Mouse (Mus musculus) skeletal muscle tissue, postnatal 0 days (tissue): Measurements from ENCODE around the gene Clec11a. TPM values are rescaled to one million over a fixed set of nuclear protein-coding genes. Genes with fewer than 3 reads are reported as not detected.

Experiments used
- polyA plus RNA-seq: library from polyadenylated mRNA; unstranded; fragments of >200 nt; fragmentation: Nextera tagmentation; extraction: Ambion mirVana; gene quantifications from 2 replicates; pipeline ENCODE4 v1.2.1, GENCODE M21; 2015

The Clec11a gene
- polyA plus RNA-seq = 1.5 and 3.3 TPM in 2 replicates

GRCm38 (mm10) chr7:44306516-44307240 lies at the start of gene Clec11a:
TSS of gene Clec11a (minus strand) at chr7:44306902.

DNA sequence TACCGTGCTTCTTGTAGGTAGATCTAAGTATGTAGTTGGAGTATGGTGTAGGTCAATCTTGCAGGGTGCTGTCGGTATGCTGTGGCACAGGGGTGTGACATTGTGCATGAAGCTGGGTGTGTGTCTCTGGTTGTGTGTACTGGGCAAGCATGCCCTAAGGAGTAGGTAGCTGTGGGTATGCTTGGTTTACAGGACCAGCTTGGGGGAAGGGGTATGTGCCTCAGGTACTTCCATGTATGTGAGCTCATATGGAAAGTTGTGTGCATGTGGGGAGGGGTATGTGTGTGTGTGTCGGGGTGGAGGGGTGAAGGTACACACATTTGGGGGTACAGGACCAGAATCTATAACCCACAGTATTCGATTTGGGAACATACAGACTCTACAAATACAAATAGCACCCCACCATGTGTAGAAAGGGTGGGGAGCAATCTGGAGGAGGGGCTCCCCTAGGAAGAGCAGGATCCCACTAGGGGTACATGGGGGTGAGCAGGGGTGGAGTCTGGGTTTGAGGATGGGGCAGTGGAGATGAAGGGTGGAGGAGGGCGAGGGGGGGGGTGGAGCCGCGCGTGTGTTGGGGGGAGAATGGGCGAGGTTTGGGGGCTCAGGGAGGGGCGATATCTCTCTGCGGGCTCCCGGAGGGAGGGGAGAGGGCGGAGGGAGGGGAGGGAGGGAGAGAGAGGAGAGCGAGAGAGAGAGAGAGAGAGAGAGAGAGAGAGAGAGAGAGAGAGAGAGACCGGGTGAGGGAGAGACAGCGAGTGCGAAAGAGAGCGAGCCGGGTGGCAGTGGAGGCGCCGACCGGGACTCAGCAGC lies 3.0 kb upstream of the Clec11a start, which contains the start of gene Shank1:
Gene Shank1, plus strand, starts transcription at position 779 of the 810 bp plus-strand sequence.

DNA sequence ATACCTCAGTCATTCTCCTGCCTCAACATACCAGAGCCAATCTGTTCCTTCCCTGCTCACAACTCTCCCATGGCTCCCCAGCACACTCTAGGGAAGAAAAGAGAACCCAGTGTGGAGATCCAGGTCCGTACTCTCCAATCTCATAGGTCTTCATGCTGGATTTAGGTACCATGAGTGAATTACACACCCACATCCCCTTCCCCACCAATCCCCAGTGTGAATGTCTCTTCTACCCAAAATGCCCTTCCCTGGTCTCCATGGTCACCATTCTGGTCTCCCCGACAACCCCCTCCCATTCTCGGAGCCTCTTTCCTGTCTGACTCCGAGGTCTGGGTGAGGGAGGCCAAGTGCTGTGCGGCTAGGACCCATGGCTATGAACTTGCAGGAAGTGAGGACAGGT lies 45.6 kb downstream of the Clec11a start, which contains the start of gene Gm15517:
Gene Gm15517, plus strand, starts transcription at position 301 of the 400 bp plus-strand sequence.

DNA sequence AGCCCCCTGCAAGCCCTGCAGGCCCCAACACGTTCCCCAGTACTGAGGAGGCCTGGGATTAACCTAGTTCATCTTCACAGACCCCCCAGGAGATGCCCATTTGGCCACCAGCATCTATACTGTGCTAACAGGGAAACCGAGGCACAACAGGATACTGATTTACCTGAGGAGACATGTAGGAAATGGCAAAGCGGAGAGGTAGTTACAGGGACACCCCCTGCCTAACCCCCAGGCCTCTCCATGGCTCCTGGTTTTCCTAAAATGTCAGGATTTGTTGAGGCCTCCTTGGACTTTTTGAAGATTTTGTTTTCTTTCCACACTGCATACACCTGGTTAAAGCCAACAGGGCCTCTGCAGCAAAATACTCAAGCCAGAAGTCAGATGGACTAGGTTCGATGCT lies 49.4 kb downstream of the Clec11a start, which contains the start of gene Acp4:
Gene Acp4, minus strand, starts transcription at position 101 of the 400 bp plus-strand sequence.

Other genes with a start within 250 kb of the Clec11a start
- not detected in 2 replicates for gene Klk1b21, start 204.6 kb downstream of the Clec11a start, polyA plus RNA-seq
- gene Klk1b22, start 194.2 kb downstream of the Clec11a start, polyA plus RNA-seq = not detected in 2 replicates
- 0.10 and 0.24 TPM in 2 replicates for gene Klk1b16, start 170.1 kb downstream of the Clec11a start, polyA plus RNA-seq
- gene Klk1b24, start 118.7 kb downstream of the Clec11a start, polyA plus RNA-seq = not detected in 2 replicates
- gene Klk1b3, start 108.7 kb downstream of the Clec11a start, polyA plus RNA-seq = not detected in 2 replicates
- not detected in 2 replicates for gene Klk1b4, start 99.5 kb downstream of the Clec11a start, polyA plus RNA-seq
- gene Klk1b5, start 91.0 kb downstream of the Clec11a start, polyA plus RNA-seq = not detected in 2 replicates
- 0.24 TPM in 1 of 2 replicates, not detected in the other for gene Klk1, start 81.5 kb downstream of the Clec11a start, polyA plus RNA-seq
- gene Gm36864, start 70.7 kb downstream of the Clec11a start, polyA plus RNA-seq = not detected in 2 replicates
- gene 1700028J19Rik, start 60.2 kb downstream of the Clec11a start, polyA plus RNA-seq = 0.46 and 1.0 TPM in 2 replicates
- 46.6 and 50.7 TPM in 2 replicates for gene 2410002F23Rik, start 60.2 kb downstream of the Clec11a start, polyA plus RNA-seq
- gene Acp4, start 49.5 kb downstream of the Clec11a start, polyA plus RNA-seq = 1.9 and 2.3 TPM in 2 replicates
- not detected in 2 replicates for gene Gm15517, start 45.5 kb downstream of the Clec11a start, polyA plus RNA-seq
- 0.41 and 0.55 TPM in 2 replicates for gene Shank1, start 3.4 kb upstream of the Clec11a start, polyA plus RNA-seq
- gene Syt3, start 77.2 kb upstream of the Clec11a start, polyA plus RNA-seq = 0.46 and 0.90 TPM in 2 replicates
- not detected in 2 replicates for gene 1700008O03Rik, start 78.9 kb upstream of the Clec11a start, polyA plus RNA-seq
- 0.12 and 0.17 TPM in 2 replicates for gene Lrrc4b, start 122.1 kb upstream of the Clec11a start, polyA plus RNA-seq
- gene Aspdh, start 158.5 kb upstream of the Clec11a start, polyA plus RNA-seq = not detected in 2 replicates
- 96.3 and 103 TPM in 2 replicates for gene Josd2, start 161.1 kb upstream of the Clec11a start, polyA plus RNA-seq
- gene Emc10, start 189.6 kb upstream of the Clec11a start, polyA plus RNA-seq = 51.6 and 62.1 TPM in 2 replicates
- gene Fam71e1, start 189.7 kb upstream of the Clec11a start, polyA plus RNA-seq = 6.9 and 7.1 TPM in 2 replicates
- gene Mybpc2, start 217.8 kb upstream of the Clec11a start, polyA plus RNA-seq = 253 and 339 TPM in 2 replicates
- gene Spib, start 225.2 kb upstream of the Clec11a start, polyA plus RNA-seq = 0.09 and 0.24 TPM in 2 replicates
- 16.8 and 19.4 TPM in 2 replicates for gene Pold1, start 241.9 kb upstream of the Clec11a start, polyA plus RNA-seq
- 42.1 and 49.0 TPM in 2 replicates for gene Nr1h2, start 247.0 kb upstream of the Clec11a start, polyA plus RNA-seq